Mouse (Mus musculus): ENCODE data around the gene Trim46.
"Not testable (repeated sequence)": the region's sequence is repeated elsewhere in the genome, so short reads cannot be mapped to it uniquely, and the experiment has no call there.

Gene Trim46

GRCm38 (mm10) chr3:89233562-89234110 lies 12.5 kb downstream of the Trim46 start:
- no peak for DNase-seq (ENCODE audit: low read depth, low spot score)

- no peak for DNase-seq (ENCODE audit: low read depth, low spot score)
Measured at GRCm38 (mm10) chr3:89232614-89233013, 13.5 kb downstream of the Trim46 start.

DNA sequence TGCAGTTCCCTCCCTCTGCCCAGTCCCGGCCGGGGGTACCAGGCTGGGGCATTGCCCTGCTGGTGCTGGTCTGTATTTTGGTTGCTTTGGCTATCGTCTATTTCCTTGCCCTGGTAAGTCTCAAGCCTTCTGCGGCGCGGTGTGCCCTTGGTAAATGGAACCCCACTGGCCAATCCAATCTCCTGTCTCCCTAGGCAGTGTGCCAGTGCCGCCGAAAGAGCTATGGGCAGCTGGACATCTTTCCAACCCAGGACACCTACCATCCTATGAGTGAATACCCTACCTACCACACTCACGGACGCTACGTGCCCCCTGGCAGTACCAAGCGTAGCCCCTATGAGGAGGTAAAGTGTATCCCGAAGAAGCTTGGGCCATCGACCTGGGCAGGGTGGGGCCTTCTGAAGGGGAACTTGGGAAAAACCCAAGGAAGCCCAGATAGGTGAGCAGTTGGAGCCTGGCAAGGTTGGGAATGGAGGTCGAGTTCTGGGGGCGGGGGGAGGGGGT lies 14.3 kb downstream of the Trim46 start:
- DNase-seq (ENCODE audit: low read depth, low spot score), result no peak

GRCm38 (mm10) chr3:89231345-89231744 lies 14.8 kb downstream of the Trim46 start:
- no peak for DNase-seq (ENCODE audit: low read depth, low spot score)

- no peak for DNase-seq (ENCODE audit: low read depth, low spot score)
Measured at GRCm38 (mm10) chr3:89230561-89230960, 15.5 kb downstream of the Trim46 start.

GRCm38 (mm10) chr3:89229276-89229675 lies 16.8 kb downstream of the Trim46 start:
- no peak for DNase-seq (ENCODE audit: low read depth, low spot score)

GRCm38 (mm10) chr3:89228836-89229235 lies 17.3 kb downstream of the Trim46 start, which contains the start of gene Muc1:
Gene Muc1 (plus strand): TSS chr3:89229057.
- no peak for DNase-seq (ENCODE audit: low read depth, low spot score)

DNA sequence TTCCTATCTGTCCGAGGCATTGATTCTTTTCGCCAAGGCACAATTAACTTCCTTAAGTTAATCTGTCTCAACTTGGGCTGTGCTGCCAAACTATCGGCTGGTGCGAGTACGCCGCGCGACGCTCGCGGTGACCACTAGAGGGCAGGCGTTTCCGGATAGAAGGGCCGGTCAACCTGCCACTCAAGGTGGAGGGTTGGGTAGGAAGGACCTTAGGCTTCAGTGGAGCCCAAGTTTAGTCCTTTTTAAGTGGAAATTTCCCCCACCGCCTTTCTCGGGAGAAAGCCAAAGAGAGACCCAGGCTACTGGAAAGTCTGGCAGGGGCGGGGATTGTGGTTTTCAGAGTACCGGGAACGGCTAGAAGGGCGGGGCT lies 17.9 kb downstream of the Trim46 start:
- DNase-seq (ENCODE audit: low read depth, low spot score), result peak; percentile 94

GRCm38 (mm10) chr3:89227307-89228179 lies 18.6 kb downstream of the Trim46 start:
- DNase-seq (ENCODE audit: low read depth, low spot score), result peak; percentile 97

DNA sequence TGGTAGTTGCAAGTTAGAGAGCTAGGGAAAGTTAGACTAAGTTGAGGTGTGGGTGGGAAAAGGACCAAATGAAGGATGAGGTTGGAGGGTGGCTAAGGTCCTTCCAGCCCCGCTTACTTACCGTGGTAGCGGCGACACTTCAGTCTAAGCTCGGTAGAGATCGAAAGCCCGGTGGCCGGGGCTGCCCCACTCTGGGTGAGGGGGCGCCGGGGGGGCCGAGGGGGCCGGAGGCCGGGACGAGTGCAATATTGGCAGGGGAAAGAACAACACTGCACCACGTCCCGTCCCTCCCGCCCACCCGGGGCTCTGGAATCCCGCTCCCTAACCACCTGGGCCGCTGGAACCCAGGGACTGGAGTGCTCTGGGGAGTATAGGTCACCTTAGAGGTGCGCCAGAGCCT lies 19.2 kb downstream of the Trim46 start, which contains the start of gene Mtx1:
Mtx1 (minus strand) TSS at position 189 of the 400 bp plus-strand sequence.
- DNase-seq (ENCODE audit: low read depth, low spot score), result no peak

GRCm38 (mm10) chr3:89226361-89226760 lies 19.7 kb downstream of the Trim46 start:
- DNase-seq (ENCODE audit: low read depth, low spot score), result no peak

DNA sequence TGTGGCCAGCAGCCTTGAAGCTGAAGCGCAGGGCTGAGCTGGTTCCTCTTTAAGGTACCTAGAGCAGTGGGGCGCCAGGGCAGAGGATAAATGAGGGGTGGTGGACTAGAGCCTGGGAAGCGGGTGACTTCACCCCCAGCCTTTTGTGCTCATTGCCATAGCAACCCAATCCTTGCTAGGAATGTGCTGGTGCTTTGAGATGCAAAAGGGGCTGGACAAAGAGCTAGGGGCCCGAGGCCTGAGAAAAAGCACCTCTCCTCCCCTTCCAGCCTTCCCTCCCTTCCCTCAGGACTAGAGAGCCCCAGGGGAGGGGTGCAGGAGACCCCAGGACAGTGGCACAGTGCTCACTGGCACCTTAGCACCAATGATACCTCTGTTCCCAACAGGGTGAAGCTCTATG lies 20.2 kb downstream of the Trim46 start:
- no peak for DNase-seq (ENCODE audit: low read depth, low spot score)

GRCm38 (mm10) chr3:89225321-89225815 lies 20.7 kb downstream of the Trim46 start:
- no peak for DNase-seq (ENCODE audit: low read depth, low spot score)

DNA sequence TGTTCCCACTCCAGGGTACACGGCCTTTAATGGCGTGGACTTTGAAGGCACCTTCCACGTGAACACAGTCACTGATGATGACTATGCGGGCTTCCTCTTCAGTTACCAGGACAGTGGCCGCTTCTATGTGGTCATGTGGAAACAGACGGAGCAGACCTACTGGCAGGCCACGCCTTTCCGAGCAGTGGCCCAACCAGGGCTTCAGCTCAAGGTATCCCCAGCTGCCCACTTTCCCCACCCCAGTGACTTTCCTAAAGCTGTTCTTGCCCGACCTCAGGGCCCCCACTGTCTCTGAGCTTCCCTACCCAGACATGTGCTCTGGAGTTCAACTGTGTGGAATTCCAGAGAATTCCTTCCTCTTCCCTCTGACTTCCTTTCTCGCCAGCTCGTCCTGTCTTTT lies 21.3 kb downstream of the Trim46 start:
- no peak for DNase-seq (ENCODE audit: low read depth, low spot score)

GRCm38 (mm10) chr3:89221167-89221566 lies 24.9 kb downstream of the Trim46 start:
- no peak for DNase-seq (ENCODE audit: low read depth, low spot score)

GRCm38 (mm10) chr3:89219546-89219945 lies 26.6 kb downstream of the Trim46 start:
- DNase-seq (ENCODE audit: low read depth, low spot score), result peak; percentile 51

DNA sequence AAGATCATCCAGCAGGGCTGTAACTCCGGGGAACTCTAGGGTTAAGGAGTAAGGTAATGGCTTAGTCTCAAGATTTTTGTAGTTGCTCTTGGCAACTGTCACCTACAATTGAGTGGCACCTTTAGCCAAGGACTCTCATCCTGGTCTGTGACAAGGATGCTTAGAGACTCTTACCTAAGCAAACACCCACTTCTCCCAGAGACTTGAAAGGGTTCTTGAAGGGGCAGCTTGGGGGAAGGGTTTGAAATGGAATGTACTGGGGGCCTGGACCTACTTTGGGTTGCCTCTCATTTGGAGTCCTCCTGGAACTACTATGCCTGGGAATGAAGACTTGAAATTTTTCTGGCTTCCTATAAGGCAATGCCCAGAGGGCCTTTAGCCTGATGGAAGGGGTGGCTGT lies 27.8 kb downstream of the Trim46 start:
- DNase-seq (ENCODE audit: low read depth, low spot score), result no peak

DNA sequence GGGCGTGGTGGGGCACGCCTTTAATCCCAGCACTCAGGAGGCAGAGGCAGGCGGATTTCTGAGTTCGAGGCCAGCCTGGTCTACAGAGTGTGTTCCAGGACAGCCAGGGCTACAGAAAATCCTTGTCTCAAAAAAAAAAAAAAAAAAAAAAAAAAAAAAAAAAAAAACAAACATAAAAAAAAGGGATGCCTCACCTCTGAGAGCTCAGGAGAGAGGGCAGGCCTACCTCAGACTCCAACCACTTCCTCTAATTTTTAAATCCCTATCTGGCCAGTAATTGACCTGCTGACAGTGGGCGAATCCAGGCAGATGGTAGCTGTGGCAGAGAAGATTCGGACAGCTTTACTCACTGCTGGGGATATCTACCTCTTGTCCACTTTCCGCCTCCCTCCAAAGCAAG lies 29.7 kb downstream of the Trim46 start:
- not testable (repeated sequence) for DNase-seq (ENCODE audit: low read depth, low spot score)

GRCm38 (mm10) chr3:89215853-89216252 lies 30.3 kb downstream of the Trim46 start:
- DNase-seq (ENCODE audit: low read depth, low spot score), result peak; percentile 98

- peak; percentile 67 for DNase-seq (ENCODE audit: low read depth, low spot score)
Measured at GRCm38 (mm10) chr3:89214681-89215411, 31.3 kb downstream of the Trim46 start, which contains the start of gene Thbs3. Gene Thbs3 (plus strand): TSS chr3:89215180.

DNA sequence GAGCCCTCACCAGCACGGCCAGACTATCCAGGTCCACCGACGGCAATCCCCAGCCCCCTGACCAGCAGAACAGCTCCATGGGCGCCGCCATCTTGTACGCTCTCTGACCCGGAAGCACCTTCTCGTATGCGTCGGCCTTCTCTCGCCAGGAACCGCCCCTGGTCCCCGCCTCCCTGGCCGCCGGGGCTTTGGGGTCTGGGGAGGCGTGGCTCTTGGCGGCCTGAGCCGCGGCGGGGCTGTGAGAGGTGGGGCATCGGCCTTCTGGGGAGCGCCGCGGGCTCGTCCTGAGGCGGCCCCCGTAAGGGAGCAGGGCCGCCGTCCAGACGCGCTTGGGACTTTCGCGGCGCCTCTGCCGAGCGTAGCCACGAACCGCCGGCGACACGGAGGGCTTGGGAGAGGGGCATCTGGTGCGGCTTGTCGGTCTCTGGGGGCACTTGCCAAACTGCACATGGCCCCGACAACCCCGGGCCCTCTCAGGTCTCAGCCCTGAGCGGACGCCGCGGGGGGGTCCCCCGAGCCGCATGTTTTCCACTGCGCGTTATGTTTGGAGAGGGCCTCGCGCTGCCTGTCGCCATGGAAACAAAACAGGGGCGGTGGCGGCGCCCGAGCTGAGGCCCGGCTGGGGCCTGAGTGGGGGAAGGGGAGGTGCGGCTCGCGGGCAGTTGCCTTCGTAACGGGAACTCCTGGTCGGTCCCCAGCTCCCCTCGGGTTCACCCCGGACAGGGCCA lies 32.1 kb downstream of the Trim46 start:
- DNase-seq (ENCODE audit: low read depth, low spot score), result peak; percentile 95
